ENCODE assay signal across 9 mouse cellular contexts in the genomic region with DNA sequence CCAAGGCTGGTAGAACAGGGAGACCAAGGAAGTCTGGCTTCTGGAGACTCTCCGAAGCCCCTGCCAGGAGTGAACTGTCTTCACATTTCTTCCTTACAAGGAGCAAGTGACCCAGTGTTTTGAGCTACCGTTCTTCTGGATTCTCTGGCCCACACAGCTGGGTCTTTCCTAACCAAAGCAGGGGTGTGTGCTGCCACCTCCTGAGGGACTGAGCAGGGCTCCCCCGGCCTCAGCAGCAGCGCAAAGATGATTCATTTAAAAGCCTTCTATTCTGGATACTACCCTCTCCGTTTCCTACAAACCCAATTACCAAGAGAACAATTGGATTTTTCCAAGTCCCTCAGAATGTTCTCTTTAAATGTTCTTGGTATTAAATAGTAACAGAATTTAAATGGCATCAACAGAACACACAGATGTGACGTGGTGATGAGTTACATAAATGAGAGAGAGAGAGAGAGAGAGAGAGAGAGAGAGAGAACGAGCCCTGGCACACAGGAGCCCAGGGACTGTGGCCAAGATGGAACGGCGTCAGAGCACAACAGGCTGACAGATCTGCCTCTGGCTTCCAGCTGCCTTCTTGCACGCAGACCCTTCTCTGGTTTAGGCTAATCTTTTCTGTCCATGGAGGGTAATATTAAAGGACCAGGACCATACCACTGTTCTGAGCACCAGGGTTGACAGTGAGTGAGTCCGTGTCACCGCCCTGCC.
DNase-seq lines count a peak whose midpoint lies in the region; TF ChIP-seq lines count a peak whose summit lies in the region.
"Had no signal": no experiment of that assay in that cellular context is flagged by ENCODE, and none has a peak within 500 bp of the region (broad histone marks: within the 10 kb centered on the region; RNA-seq: fewer than 3 reads in every experiment).

No protein-coding gene starts in this region.

- no peak overlapping the region for H3ac ChIP-seq in myocyte (ENCODE audit: control insufficient read depth, insufficient read length)

- H3K27me3 ChIP-seq in myocyte (ENCODE audit: control insufficient read depth, insufficient read depth, insufficient read length): no peaks in the 10 kb centered on the region

- peak; percentile 53 to 55 for DNase-seq in frontal cortex, postnatal 36 days (ENCODE audit: low spot score in 2 of 2)
- no peak for DNase-seq in frontal cortex, postnatal 10 days (ENCODE audit: low spot score in 2 of 2)
- peak; percentile 79 for DNase-seq in brain, adult 2 months (ENCODE audit: low read depth, low spot score)
- peak; percentile 39 to 74 for DNase-seq in layer of hippocampus, adult 18-20 months (ENCODE audit: low spot score in 2 of 2)
- no peak for DNase-seq in c-Kit-positive CD71-positive TER-119-positive erythroid progenitor cells, embryonic 14.5 days (ENCODE audit: low spot score)
- no peak for DNase-seq in thymus, postnatal 25 days
- DNase-seq in urinary bladder, postnatal 14 days (ENCODE audit: low spot score): no peak

- no peak for TF ChIP-seq POLR2A in myocyte (IDR thresholded peaks at IDR 0.05; ENCODE audit: insufficient read length, low read depth)

- H3K4me3 ChIP-seq in myocyte: no peak overlapping the region
- H3K4me3 ChIP-seq: embryonic facial prominence, embryonic 10.5 days had no signal

- H3K4me2 ChIP-seq in myocyte (ENCODE audit: low read depth): peak overlapping the region; percentile 45

- H3K79me2 ChIP-seq in myocyte (ENCODE audit: control insufficient read depth, insufficient read depth): no peaks in the 10 kb centered on the region

- no peaks in the 10 kb centered on the region for H3K36me3 ChIP-seq in myocyte (ENCODE audit: control insufficient read depth, insufficient read depth)
- H3K36me3 ChIP-seq: embryonic facial prominence, embryonic 10.5 days had no signal

TF ChIP-seq in myocyte, 11 proteins besides CTCF, POLR2A, EP300 and RAD21:
- TF ChIP-seq MYOG (IDR thresholded peaks at IDR 0.05; ENCODE audit: control insufficient read depth in 1 of 3, insufficient read depth in 1 of 3, insufficient read length in 2 of 3, low read depth in 2 of 3) (no peak), POLR2AphosphoS2 (IDR thresholded peaks at IDR 0.05; ENCODE audit: insufficient read length, low read depth) (no peak), SRF (IDR thresholded peaks at IDR 0.05; ENCODE audit: control insufficient read depth, insufficient read length, low read depth) (no peak), TCF3 (IDR thresholded peaks at IDR 0.05; ENCODE audit: insufficient read length, low read depth) (no peak), TCF12 (IDR thresholded peaks at IDR 0.05; ENCODE audit: insufficient read depth, poor library complexity, severe bottlenecking) (no peak), E2F4 (IDR thresholded peaks at IDR 0.05; ENCODE audit: insufficient read depth) (no peak), CEBPB (IDR thresholded peaks at IDR 0.05; ENCODE audit: insufficient read depth, poor library complexity, severe bottlenecking) (no peak), USF1 (IDR thresholded peaks at IDR 0.05; ENCODE audit: low read depth) (no peak), MAX (IDR thresholded peaks at IDR 0.05; ENCODE audit: low read depth) (no peak), REST (IDR thresholded peaks at IDR 0.05; ENCODE audit: insufficient read depth, insufficient read length) (no peak), MYOD1 (IDR thresholded peaks at IDR 0.05; ENCODE audit: control insufficient read depth in 1 of 3, insufficient read length in 2 of 3, low read depth in 2 of 3) (no peak)

Comparison
In these comparisons a context has a peak if more than half of its experiments do, and no peak if none do; other contexts are left out.
1. DNase-seq: peak in frontal cortex, postnatal 36 days (2 of 2), brain, adult 2 months (single experiment) and layer of hippocampus, adult 18-20 months (2 of 2); none in frontal cortex, postnatal 10 days (0 of 2), c-Kit-positive CD71-positive TER-119-positive erythroid progenitor cells, embryonic 14.5 days (single experiment), thymus, postnatal 25 days (single experiment) and urinary bladder, postnatal 14 days (single experiment).